Mouse (Mus musculus): ENCODE results near the gene Otub2.

DNA sequence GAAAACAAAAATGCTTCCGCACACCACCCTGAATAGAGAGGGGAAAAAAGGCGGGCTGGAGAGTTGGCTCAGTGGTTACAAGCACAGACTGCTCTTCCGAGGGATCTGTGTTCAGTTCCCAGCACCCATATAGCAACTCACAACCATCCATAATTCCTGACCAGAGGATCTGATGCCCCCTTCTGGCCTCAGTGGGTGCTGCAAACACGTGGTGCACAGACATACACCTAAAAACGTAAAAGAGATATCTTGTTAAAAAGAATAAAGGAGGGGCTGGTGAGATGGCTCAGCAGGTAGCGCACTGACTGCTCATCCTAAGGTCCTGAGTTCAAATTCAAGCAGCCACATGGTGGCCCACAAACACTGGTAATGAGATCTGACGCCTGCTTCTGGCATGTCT lies 38.2 kb downstream of the Otub2 start:
- no peak for TF ChIP-seq CTCF (IDR thresholded peaks at IDR 0.05; ENCODE audit: borderline replicate concordance, extremely low read depth, insufficient read depth, insufficient read length)
- no peak for TF ChIP-seq POLR2A (IDR thresholded peaks at IDR 0.05; ENCODE audit: borderline replicate concordance, extremely low read depth, insufficient read depth, insufficient read length, poor library complexity, severe bottlenecking)
